Mouse (Mus musculus) kidney, adult 9 months (tissue): Measurements from ENCODE around the gene Wnt6.
A peak's percentile ranks its signal among the peaks of the same experiment; 100 is the strongest.

Source experiments
- DNase-seq: peaks from one replicate; pipeline ENCODE4 v3.0.0; 2022

Gene Wnt6

DNA sequence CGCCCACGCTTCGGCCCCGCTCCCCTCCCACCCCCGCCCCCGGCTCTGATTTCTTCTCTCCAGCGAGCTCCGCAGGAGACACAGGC lies at the start of gene Wnt6:
Wnt6 (plus strand) TSS at position 48 of the 86 bp plus-strand sequence.
- no peak for DNase-seq

DNA sequence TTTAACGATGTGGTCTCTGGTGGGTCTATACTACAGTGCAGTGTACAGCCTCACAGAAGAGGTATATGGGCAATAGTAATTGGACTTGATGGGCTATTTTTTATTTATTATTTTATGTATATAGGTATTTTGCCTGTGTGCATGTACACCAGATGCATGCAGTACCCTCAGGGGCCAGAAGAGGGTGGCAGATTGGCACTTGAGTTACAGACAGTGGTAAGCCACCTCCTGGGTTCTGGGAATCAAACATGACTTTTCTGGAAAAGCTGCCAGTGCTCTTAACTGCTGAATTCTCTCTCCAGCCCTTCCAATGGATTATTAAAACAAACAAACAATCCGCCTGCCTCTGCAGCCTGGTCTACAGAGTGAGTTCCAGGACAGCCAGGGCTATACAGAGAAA lies 47.9 kb upstream of the Wnt6 start:
- DNase-seq, result peak; percentile 49

DNA sequence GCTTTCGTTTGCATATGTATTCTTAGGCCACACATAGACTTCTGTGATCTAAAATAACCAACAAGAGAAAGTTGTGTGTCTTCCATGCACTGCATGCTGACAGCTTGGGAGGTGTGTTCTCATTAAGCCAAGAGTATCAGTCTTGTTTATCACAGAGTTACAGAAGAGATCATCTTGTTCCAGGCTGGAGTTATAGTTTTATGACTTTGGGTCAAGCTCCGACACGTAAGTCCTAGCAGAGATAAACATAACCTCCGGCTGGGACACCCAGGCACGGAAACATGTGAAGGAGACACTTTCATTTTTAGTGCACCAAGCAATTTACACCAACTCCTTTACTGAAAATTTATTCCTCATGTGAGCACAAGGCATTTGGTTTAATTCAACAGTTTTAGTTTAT lies 45.6 kb upstream of the Wnt6 start:
- no peak for DNase-seq

DNA sequence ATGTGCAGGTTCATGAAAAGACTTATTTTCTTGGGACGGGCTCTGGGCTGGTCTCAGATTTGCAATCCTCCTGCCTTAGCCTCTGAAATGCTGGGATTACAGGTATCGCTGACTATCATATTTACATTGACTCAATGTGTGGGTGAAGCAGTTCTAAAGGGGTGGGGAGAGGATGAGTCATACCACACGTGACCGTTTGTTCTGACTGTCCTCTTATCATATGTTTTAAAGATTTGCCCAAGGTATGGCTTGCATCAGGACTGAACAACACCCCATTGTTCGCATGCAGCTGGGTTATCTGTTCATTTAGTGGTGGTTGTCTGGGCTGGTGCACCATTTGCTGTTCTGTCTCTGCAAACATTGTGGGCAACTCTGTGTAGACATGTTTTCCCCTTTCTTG lies 45.0 kb upstream of the Wnt6 start:
- DNase-seq, result no peak

DNA sequence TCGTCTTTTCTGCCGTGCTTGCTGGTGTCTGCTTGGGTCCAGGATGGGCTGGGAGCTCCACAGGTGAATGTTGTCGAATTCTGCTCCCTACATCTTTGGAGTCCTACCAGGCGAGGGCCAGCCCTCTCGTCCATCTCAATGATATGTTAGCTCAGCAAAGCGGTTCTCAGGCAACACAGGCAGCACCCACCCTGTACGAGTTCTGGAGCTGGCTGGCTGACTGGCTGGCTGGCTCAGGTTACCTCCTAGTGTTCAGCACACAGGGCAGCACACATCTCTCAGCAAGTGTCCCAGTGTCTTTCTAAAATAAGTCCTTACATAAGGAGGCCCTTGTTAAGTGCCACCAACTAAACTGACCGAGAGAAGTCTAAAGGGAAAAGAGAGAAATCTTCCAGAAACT lies 43.2 kb upstream of the Wnt6 start:
- DNase-seq, result no peak

DNA sequence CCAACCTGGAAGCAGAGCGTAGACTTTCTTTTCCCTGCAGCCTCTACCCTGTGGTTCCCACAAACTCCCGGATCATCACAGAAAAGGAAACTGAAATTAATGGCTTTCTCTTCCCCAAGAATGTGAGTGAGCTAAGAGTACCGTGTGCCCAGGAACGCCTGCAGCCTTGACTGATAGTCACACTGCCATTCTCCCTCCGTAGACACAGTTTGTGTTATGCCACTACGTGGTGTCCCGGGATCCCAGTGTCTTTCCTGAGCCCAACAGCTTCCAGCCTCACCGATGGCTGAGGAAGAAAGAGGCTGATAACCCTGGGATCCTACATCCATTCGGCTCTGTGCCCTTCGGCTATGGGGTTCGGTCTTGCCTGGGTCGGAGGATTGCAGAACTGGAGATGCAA lies 34.7 kb upstream of the Wnt6 start:
- DNase-seq, result no peak

DNA sequence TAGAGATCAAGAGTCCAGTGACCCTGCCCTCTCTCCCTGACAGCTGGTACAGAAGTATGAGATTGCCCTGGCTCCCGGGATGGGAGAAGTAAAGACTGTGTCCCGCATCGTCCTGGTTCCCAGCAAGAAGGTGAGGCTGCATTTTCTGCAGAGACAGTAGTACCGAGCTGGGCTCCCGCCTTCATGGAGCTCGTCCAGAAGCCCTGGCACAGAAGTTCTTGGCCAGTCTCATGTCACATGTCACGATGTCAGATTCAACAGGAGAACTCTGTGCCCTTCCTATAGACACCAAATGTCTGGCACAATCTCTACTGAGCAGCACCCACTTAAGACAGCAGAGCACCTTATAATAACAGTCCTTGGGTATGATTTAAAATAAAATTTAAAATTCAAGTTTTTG lies 34.2 kb upstream of the Wnt6 start:
- DNase-seq, result no peak

DNA sequence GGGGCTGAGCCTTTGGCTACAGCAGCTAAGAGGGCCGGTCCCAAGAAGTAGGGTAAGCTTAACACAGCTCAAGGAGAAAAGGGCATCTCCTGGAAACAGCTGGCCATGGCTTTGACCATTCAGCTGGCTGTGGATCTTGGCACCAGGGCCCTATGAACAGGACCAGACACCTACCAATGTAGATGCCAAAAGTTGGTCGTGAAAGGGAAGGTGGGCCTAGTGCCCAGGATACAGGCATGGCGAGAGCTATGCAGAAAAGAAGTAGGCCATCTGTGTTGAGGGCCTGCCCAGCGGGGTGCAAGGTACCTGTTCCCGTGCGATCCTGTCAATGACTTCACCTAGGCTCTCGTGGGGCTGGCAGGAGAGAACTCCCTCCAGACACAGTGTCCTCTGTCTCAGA lies 30.8 kb upstream of the Wnt6 start:
- DNase-seq, result no peak

DNA sequence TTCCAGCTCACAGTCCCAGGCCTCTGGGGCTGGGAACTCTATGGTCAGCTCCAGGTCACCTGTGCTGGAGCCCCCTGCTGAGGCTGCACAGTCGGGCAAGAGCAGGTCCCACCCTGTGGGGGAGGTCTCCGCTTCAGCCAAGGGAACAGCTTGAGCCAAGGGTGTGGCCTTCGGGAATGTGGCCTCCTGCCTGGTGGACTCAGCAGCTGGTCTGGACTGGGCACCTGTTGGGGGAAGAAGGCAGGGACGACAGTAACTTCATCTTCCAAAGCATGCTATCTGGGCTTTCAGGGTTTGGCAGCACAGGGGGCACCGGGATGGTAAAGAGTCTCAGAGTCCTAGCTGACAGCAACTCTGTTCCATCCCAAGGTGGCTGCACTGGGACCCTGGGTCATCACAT lies 24.4 kb upstream of the Wnt6 start:
- no peak for DNase-seq

DNA sequence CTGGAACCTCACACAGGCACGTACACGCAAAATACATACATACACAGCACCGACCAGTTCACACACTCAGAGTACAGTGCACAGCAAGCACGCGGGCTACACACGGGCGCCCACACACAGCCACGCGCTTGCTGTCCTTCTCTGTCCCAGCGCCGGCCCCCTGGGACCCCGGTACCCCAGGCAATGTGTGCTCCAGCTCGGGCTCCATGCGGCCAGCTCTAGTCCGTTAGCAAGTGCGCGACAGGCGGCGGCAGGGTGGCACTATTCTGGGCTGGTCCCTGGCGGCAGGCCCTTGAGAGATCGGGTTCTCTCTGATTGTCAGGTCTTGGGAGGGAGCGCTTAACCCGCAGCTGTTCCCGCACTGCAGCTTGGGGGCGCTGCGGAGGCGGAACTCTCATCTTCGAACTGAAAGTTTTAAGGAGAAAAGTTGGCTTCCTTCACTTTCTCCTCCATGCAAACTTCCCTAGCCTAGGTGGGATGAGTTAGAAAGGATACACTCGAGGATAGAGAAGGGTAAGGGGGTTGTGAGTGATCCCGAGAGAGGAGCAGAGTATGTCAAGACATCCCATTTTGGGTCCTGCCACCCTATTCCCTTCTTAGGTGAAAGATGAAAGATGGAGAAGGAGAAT lies 22.9 kb upstream of the Wnt6 start, which contains the start of gene Prkag3:
Prkag3 (minus strand) TSS at position 579 of the 629 bp plus-strand sequence.
- peak; percentile 76 for DNase-seq

DNA sequence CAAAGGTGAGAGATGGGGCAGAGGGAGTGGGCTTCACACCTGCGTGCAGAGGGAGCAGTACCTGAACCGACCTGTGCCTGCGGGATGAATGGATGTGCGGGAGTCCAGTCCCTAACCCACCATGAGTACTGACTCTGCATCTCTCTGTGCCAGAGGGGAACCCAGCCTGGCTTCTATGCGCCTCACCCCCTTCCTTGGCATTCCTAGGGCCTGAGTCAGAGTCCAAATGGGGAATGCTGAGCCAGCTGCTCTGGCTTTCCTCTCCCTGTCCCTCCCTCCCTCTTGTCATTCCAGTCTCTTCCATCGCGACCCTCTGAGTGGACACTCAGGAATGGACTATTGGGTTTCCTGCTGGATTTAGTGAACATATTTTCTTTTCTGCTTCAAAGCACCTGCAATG lies 22.4 kb upstream of the Wnt6 start:
- DNase-seq, result peak; percentile 86

DNA sequence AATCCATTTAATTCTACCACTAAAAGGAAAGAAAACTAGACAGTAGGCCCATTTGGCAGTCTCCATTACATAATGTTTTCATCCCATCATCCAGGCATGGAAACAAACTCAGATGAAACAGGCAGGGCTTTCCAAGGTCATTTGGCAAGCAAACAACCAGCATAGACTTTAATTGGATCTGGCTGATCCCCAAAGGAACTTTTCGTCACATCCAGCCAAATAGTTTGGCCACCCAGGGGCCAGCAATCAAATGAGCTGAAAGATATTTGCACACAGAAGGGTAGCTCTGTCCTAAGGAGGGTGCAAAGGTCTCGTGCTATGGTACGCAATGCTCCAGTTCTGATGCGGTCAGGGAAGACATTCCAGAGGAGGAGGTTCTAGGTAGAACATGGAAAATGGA lies 21.0 kb upstream of the Wnt6 start:
- peak; percentile 96 for DNase-seq

DNA sequence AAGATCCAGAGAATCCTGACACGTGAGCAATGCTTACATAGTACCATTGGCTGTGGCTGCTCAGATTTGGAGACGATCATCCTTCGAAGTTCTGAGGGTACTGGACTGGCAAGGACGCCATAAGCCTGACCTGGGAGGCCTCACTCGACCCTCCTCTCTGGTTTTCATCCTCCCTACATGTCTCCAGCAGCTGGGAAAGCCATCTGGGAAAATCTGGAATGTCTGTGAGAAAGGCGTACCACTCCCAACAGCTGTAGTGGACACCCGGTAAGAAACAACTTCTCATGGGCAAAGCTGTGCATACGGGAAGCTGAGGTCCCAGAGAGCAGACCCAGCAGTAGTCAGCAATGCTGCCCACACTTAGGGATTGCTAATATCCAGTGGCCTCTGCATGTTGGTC lies 19.5 kb upstream of the Wnt6 start:
- DNase-seq, result no peak

DNA sequence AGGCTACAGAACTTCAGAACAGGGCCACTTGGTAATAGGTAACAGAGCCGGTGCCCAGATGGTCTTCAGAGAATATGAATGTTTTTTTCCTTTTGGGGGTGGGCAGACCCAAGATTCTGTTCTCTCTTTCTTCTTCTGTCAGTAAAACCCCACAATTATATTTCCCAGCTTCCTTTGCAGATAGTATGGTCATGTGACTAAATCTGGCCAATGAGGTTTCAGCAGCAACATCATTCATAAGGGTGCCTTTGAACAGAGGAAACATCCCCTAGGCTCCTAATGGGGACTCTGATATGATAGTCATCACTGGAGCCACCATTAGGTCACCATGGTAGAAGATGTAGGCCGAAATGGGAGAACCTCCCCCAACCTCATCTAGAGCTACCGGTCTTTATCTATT lies 18.9 kb upstream of the Wnt6 start:
- DNase-seq, result no peak

DNA sequence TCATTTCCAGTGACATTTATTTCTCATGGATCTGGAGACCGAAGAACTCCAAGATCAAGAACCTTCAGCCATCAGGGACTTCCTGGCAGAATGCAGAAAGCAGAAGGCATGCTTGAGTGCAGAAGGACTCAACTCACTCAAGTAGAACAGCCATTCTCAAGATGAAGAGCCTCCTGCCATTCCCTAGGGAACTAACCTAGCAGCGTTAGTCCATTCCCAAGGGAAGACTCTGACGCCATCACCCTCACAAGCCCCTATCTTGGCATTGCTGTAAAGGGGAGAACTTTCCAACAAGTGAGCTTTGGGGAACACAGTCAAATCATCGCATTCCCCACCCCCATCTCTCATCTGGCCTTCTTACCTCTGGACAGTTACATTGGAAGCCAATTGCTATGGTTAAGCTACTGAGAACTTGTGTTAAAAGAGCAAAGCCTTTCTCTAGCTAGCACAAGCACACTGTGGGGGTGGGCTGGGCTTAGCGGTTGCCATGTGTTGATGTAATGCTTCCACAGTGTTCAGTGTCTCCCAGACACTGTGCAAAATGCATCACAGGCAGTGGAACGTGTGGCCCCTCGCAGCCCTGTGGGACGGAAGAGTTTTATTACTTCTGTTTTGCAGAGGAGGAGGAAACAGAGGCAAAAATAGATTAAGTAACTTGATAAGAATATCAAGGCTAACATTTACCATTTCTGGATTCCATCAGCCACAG lies 18.3 kb upstream of the Wnt6 start:
- no peak for DNase-seq

DNA sequence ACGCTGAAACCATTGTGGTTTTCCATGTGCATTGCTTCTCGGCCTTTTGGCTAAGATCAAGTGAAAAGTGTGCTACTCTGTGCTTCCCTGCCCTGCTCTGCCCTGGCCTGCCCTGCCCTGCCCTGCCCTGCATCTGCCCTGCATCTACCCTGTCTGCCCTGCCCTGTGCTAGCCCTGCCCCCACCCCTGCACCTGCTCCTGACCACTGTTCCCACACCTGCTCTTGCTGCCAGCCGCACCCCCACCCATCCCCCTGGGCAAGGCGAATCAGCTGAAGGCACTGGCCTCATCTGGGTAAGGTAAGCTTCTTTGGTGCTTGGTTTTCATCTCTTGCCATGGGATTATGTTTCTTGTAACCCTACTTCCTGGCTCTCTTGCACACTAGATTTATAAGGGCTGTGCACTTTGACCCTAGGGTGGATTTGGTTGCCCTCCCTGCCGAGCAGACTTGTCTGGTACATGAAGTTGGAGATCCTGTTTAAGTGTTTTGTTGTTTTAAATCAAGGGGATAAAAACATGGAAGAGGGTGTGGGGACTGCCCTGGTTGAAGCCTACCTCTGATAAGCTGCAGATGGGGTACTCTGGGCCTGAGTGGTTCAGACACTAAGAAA lies 17.4 kb upstream of the Wnt6 start:
- peak; percentile 60 for DNase-seq

DNA sequence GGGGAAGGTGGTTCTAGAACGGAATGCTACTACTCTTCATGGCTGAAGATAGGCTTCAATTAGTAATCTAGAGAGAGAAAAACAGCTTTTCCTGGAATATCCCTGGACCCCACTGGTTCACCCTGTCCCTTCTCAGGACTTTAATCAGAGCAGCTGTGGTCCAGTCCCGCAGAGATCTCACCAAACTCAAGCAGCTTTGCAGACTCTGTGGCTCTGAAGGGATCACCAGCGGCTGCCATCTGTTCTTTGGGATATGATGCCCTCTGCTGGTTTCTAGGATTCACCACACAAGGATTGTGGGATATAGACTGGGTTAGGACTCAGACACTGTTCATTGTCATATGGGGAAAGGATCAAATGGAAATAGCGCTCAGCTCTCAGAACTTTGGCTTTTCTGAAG lies 11.9 kb upstream of the Wnt6 start:
- peak; percentile 82 for DNase-seq

DNA sequence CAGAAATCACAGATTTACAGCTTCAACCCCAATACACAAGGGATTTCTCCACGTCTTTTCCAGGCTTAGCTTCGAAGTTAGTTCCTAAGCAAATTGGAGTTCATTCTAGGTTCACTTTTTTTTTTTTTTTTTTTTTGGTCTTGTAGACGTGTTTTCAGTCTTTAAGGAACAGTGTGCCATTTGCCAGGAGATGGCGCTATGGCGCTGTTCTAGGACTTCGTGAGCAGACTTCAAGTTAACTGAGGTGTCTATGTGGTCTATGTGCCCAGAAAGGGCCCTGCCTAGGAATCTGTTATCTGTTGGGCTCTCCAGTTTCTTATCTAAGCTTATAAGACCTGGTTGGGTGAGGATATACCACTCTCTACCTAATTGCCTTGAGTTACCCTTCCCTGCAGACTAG lies 8.6 kb upstream of the Wnt6 start:
- peak; percentile 75 for DNase-seq

DNA sequence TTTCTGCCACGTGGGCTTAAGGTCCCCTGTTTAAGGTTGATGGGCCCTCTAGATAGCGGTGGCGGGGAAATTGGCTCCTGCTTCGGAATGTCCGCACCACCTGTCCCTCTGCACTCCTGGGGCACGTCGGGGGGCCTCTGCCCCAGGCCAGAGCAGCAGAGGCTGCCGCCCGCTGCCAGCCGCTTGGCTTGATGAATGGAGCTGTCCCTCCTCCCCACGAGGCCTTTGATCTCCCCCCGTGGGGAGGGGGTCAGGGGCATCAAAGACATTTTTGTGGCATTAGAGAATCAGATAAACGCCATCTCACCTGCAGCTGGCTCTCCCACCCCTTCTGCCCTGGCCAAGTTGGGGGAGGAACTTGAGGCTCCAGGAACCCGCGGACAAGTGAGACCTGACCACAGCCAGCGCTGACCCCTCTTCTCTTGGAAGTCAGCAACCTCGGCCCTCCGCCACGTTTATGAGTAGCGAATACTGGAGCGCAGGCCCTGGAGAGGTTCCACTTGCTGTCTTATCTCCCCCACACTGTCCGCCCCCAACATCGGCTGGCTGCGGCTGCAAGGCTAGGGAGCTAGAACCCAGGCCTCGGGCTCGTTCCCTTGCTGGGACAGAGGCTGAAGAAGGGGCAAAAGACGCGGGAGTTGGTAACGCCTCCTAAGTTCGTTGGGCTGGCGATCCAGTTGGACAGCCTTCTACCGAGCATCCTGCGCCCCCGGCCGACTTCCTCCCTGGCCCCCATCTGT lies 795 bp upstream of the Wnt6 start:
- DNase-seq, result no peak

DNA sequence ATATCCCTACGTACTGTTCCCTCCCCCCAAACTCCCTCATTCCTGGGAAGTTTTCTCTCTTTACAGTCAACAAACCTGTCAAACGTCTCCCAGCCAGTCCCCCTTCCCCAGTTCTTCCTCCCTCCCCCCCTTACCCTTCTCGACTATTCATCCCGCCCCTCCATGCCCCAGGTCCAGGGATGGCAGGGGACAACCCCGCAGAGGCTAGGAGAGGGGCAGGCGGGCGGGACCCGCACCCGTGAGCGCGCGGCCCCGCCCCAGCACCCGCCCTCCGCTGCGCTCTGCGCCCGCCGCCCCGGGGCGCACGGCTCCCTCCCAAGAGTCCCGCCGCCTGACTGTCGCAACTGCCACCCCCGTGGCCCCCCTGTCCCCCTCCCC lies 236 bp upstream of the Wnt6 start:
- no peak for DNase-seq

DNA sequence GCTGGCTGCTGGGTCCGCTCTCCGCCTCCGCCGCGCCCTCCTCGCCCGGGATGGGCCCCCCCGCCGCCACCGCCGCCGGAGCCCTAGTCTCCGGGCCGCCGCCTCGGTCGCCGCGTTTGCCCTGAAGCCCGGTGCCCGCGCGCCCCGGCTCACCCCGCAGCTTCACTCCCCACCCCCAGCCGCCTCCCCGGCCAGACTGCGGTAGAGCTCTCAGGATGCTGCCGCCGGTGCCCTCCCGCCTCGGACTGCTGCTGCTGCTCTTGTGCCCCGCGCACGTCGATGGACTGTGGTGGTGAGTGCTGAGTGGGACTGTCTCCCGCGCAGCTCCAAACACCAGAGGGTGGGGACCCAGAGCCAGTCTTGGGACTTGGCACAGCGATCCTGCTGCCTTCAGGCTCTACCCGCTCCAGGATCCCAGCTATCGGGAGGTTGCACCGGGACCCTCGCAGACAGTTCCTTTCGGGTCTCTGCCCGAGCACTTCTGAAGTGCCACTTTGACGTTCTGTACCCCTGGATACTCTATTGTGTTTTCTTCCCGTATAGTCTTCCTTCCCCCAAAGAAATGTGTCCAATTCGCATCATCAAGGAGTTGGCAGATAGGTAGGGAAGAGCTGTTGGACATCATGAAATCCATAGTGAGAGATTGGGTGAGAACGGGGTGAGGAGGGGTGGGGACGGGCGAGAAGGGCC lies 384 bp downstream of the Wnt6 start:
- no peak for DNase-seq

DNA sequence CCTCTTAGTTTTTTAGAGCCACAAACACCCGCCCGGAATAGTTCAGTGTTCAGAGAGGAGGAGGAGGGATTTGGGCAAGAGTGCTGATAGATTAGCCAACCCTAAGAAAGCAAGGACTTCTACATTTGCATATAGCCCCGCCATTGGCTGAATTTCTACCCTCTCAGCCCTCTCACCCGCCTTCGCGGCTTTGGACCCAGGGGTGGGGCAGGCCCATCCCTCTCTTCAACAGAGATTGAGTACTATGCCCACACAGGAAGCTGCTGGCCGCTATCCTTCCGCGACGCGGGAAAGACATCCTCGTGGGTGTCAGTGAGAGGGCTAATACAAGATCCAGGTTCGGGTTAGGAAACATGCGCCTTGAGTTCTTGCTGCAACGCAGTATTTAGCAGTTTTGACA lies 1.4 kb downstream of the Wnt6 start:
- DNase-seq, result peak; percentile 89

DNA sequence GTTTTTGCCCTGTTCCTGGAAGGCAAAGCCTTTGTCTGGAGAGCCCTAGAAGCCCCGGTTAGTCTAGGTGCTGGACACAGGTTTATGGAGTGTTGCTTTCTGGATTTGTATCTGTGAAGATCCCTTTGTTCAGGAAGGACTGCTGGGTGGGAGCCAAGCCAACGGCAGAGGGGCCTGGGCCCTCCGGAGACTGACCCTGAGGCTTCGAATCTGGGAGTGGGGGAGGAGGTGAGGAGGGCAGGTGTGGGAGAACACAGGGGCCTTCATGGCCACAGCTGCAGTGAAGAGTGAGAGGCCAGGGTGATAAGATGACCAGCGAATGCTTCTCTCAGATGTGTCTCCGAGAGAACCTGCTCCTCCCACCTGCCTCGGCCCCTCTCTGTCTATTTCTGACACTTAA lies 2.4 kb downstream of the Wnt6 start:
- DNase-seq, result no peak

DNA sequence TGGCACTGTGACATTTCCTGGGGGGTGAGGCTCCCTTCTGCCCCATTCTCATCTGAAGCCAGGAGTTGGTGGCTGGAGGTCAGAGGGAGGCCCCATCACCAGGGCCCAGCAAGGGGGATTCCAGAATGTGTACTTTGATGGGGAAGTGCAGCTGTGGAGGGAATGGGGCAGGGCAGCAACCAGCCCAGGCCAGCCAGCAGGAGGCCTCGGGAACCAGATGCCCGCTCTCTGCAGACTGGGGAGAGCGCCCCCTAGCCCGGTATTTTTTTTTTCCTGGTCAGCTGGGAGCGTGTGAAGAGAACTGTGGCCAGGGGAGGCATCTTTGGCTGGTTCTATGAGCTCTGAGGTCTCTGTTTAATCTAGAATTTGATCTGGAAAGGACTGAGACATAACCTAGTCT lies 4.1 kb downstream of the Wnt6 start:
- DNase-seq, result peak; percentile 21
